Mouse (Mus musculus) NIH3T3 (cell line): ENCODE measurements at regions not wholly inside any gene's neighbourhood (a gene's known extent, or its start where the extent isn't known, plus 50 kb on each side); places are given as distances from the start of the nearest gene placed in this dataset.
A peak's percentile ranks its signal among the peaks of the same experiment; 100 is the strongest.

Experiments used
- DNase-seq: peaks from one replicate; pipeline ENCODE4 v3.0.0-alpha.2; 2012; ENCODE audit warnings: low read depth

DNA sequence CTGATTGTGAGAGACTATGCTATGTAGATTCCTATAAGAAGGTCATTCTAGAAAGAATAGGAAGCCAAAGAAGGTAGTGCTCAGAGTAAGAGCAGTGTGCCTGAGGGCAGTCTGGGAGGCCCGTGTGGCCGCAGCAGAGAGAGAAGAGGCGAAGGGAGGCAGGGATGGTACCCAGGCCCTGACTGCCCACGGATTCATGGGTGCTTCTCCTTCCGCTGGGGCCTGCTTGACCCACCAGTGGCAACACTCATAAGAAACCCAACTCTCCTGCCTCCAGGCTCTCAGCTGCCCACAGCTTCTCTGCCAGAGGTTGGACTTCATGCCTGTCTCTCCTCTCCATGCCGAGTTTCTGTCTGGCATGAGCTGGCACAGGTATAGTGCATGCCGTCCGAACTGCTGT is 60.6 kb upstream of the Twist2 start:
- DNase-seq, result no peak

DNA sequence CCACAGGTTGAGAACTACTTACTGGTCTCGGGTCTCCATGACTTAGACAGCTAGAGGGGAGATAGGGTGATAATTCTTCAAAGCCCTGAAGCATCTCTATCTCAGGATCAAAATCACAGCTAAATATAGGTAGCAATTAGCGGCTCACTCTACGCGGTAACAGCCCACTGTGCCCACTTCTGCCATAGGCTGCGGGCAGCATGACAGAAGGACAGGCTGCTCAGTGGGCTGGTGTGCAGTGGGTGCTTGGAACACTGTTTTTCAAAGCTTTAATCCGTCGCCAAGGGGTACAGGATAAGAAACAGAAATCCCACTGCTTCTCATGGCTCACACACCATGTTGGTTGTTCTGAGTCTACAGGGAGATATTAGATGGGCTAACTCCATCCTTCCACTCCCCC is 59.2 kb upstream of the Twist2 start:
- DNase-seq, result no peak

DNA sequence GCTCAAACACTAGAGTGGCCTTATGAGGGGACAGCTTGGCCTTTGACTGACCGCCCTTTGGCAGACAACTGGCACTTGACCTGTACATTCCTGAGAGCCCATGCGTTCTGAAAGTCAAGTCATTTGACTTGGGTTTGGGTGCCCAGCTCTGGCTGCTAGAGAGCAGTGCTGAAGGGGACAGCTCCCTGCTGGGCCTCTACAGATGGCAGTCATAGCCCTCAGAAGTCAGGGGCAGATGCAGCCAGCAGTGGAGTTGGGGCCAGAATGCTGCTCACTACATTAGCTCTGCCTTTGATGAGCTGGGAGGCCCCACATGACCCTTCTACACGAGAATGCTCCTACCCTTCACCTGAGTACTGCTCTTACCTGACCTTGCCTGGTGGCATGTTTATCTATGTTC is 58.3 kb upstream of the Twist2 start:
- peak; percentile 80 for DNase-seq

DNA sequence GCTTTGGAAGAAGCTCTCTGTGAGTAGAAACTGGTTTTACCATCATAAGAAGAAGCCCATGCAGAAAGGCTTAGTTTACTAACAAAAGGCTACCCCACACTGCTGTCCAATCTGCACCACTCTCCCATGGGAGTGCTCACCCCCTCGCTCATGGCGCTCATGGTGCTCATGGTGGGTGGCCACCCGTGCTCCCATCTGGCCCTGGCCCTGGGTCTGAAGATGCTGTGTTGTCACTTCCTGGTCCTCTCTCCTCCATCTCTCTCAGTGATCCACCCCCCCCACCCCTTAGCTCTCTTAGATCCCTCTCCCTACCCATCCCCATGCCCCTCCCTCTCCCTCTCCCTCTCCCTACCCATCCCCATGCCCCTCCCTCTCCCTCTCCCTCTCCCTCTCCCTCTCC is 57.2 kb upstream of the Twist2 start:
- no peak for DNase-seq

DNA sequence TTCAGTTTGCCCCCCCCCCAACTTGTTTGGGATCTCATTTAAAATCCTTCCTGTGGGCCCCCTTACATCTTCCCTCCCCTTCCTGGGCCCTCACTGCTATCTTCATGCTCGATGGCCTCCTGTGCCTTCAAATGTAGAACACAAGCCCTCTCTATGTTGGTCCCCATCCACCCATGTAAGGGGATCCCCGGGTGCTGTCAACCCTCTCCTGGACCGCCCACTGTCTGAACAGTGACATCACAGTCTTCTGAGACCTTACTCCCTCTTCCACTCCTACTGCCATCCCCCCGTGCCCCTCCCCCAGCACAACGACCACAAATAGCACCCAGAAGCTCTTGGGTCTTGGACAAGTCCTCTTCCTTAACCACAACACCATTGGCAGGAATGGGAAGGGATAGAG is 56.6 kb upstream of the Twist2 start:
- no peak for DNase-seq

DNA sequence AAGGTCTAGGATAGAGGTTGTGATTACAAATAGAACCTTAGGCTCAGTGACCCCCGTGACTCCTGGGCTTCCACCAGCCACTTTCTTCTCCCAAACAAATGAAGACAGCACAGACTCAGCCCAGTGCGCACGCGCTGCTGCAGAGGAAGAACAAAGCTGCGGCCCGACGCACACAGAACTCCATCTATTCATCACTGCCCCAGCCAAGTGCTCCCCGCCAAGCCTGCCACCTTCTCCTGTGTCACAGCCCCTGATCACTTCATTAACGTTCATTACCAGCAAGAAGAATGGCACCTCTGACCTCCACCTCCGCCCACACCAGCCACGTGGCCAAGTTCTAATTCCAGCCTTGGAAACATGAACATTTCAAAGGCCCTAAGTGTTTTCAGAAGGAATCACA is 53.7 kb upstream of the Twist2 start:
- DNase-seq, result no peak
